In genomic region chr19:12006361-12006947, GRCm38 (mm10) we compare ENCODE assay signal across 8 mouse cellular contexts. TPM values are rescaled to one million over a fixed set of nuclear protein-coding genes. Genes with fewer than 3 reads are reported as not detected.
A peak's percentile ranks its signal among the peaks of the same experiment; 100 is the strongest.
DNase-seq lines count a peak whose midpoint lies in the region; ATAC-seq and TF ChIP-seq lines count a peak whose summit lies in the region.

No protein-coding gene starts in this region.

- peak overlapping the region; percentile 65 for H3K4me2 ChIP-seq in lung, postnatal 0 days (replicated peaks; ENCODE audit: low read depth, low read length)
- H3K4me2 ChIP-seq in embryonic facial prominence, embryonic 15.5 days (replicated peaks): peak overlapping the region; percentile 57
- H3K4me2 ChIP-seq in limb, embryonic 11.5 days (ENCODE audit: low read depth, severe bottlenecking): peak overlapping the region; percentile 58

- TF ChIP-seq POLR2A in olfactory bulb, adult 2 months (IDR thresholded peaks at IDR 0.05; ENCODE audit: insufficient read depth, low read depth, low read length): no peak

- peak overlapping the region; percentile 37 for H3K9ac ChIP-seq in lung, postnatal 0 days (replicated peaks; ENCODE audit: low read depth)
- peak overlapping the region; percentile 37 for H3K9ac ChIP-seq in embryonic facial prominence, embryonic 15.5 days
- H3K9ac ChIP-seq in limb, embryonic 11.5 days (ENCODE audit: low read length): 0 out of 2 replicates have a peak overlapping the region, but pooled peaks have one; percentile 17

- TF ChIP-seq EP300 in lung, postnatal 0 days (IDR thresholded peaks at IDR 0.05): no peak

- no peak for ATAC-seq in CD4-positive, CD25-positive, alpha-beta regulatory T cell, adult 4 months
- no peak for ATAC-seq in lung, postnatal 0 days
- no peak for ATAC-seq in embryonic facial prominence, embryonic 15.5 days (ENCODE audit: insufficient number of reproducible peaks, low FRiP score, low TSS enrichment, low read depth)
- ATAC-seq in limb, embryonic 11.5 days (ENCODE audit: insufficient number of reproducible peaks, low FRiP score, low TSS enrichment, low read depth): no peak

- WGBS in lung, postnatal 0 days: 6% methylated on average over 17 of the region's 17 CpGs
- WGBS in embryonic facial prominence, embryonic 15.5 days: 3% methylated on average over 17 of the region's 17 CpGs
- 1% methylated on average over 17 of the region's 17 CpGs for WGBS in limb, embryonic 11.5 days
- WGBS in olfactory bulb, adult 2 months: 15% methylated on average over 17 of the region's 17 CpGs

- peaks cover 4% of the 10 kb centered on the region; the same call in 1 of the 2 replicates for H3K4me1 ChIP-seq in lung, postnatal 0 days (ENCODE audit: insufficient read depth, low read depth, low read length)
- peaks cover 13% of the 10 kb centered on the region for H3K4me1 ChIP-seq in embryonic facial prominence, embryonic 15.5 days
- no peaks in the 10 kb centered on the region for H3K4me1 ChIP-seq in limb, embryonic 11.5 days (ENCODE audit: control insufficient read depth, insufficient read depth, low read length)
- H3K4me1 ChIP-seq in olfactory bulb, adult 2 months (ENCODE audit: control insufficient read depth, insufficient read depth, low read length): peaks cover 9% of the 10 kb centered on the region; the same call in 1 of the 2 replicates

- peak; percentile 10; the same call in 1 of the 2 replicates for TF ChIP-seq CTCF in lung, postnatal 0 days (IDR thresholded peaks at IDR 0.05)
- TF ChIP-seq CTCF in olfactory bulb, adult 2 months (IDR thresholded peaks at IDR 0.05; ENCODE audit: insufficient read depth, low read depth, low read length): no peak

- H3K36me3 ChIP-seq in lung, postnatal 0 days (ENCODE audit: insufficient read depth, low read length): no peaks in the 10 kb centered on the region
- H3K36me3 ChIP-seq in embryonic facial prominence, embryonic 15.5 days: no peaks in the 10 kb centered on the region
- H3K36me3 ChIP-seq in limb, embryonic 11.5 days (ENCODE audit: control insufficient read depth, insufficient read depth, low read length): no peaks in the 10 kb centered on the region

- H3K9me3 ChIP-seq in lung, postnatal 0 days (ENCODE audit: low read length): no peaks in the 10 kb centered on the region
- H3K9me3 ChIP-seq in embryonic facial prominence, embryonic 15.5 days (replicated peaks): no peaks in the 10 kb centered on the region
- H3K9me3 ChIP-seq in limb, embryonic 11.5 days (ENCODE audit: control insufficient read depth, low read length): no peaks in the 10 kb centered on the region

- peak; percentile 46 for DNase-seq in CD4-positive, CD25-positive, alpha-beta regulatory T cell, adult 2 months (ENCODE audit: low read depth, low spot score)
- no peak for DNase-seq in lung, postnatal 0 days (ENCODE audit: low spot score)
- DNase-seq in lung, postnatal 10 days: no peak
- peak; percentile 52 for DNase-seq in limb, embryonic 11.5 days (ENCODE audit: low spot score)
- DNase-seq in gastrocnemius, postnatal 4 days (ENCODE audit: low spot score in 2 of 2): no peak

- peak overlapping the region; percentile 66 for H3K4me3 ChIP-seq in lung, postnatal 0 days (ENCODE audit: low read depth, low read length)
- H3K4me3 ChIP-seq in embryonic facial prominence, embryonic 15.5 days (replicated peaks): peak overlapping the region; percentile 58
- peak overlapping the region; percentile 52 for H3K4me3 ChIP-seq in limb, embryonic 11.5 days (ENCODE audit: low read depth, low read length)
- H3K4me3 ChIP-seq in olfactory bulb, adult 2 months (ENCODE audit: insufficient read depth, low read depth, low read length): peak overlapping the region; percentile 56

- no peaks in the 10 kb centered on the region for H3K27me3 ChIP-seq in lung, postnatal 0 days (replicated peaks; ENCODE audit: insufficient read depth, low read length)
- H3K27me3 ChIP-seq in embryonic facial prominence, embryonic 15.5 days: no peaks in the 10 kb centered on the region
- H3K27me3 ChIP-seq in limb, embryonic 11.5 days (ENCODE audit: control insufficient read depth, insufficient read depth, low read length): no peaks in the 10 kb centered on the region

- peak overlapping the region; percentile 59 for H3K27ac ChIP-seq in lung, postnatal 0 days (ENCODE audit: low read length)
- peak overlapping the region; percentile 68; the same call in 1 of the 2 replicates for H3K27ac ChIP-seq in embryonic facial prominence, embryonic 15.5 days (replicated peaks)
- no peak overlapping the region for H3K27ac ChIP-seq in limb, embryonic 11.5 days (replicated peaks; ENCODE audit: low read depth, low read length)
- H3K27ac ChIP-seq in olfactory bulb, adult 2 months (ENCODE audit: insufficient read depth, low read depth, low read length): peak overlapping the region; percentile 54

RNA-seq across cellular contexts. Expression of gene Olfr1423, which starts 34.7 kb away (rescaled TPM):
- polyA plus RNA-seq in CD4-positive, CD25-positive, alpha-beta regulatory T cell, adult 4 months (2017; shearing (Covaris generic)): under 1 TPM in 1 of 2 experiments, not detected in 1; 0.05 TPM
- not detected in 2 replicates for polyA plus RNA-seq in lung, postnatal 0 days (2015; fragmentation: Nextera tagmentation; extraction: Ambion mirVana)
- polyA plus RNA-seq in embryonic facial prominence, embryonic 15.5 days (2015; fragmentation: Nextera tagmentation; extraction: Ambion mirVana): 0.04 TPM in 1 of 2 replicates, not detected in the other
- not detected in 2 replicates for polyA plus RNA-seq in limb, embryonic 11.5 days (2014; fragmentation: Nextera tagmentation; extraction: Ambion mirVana)
- not detected in 2 replicates for polyA plus RNA-seq in olfactory bulb, adult 2 months (2012; ENCODE audit: insufficient read depth, insufficient read length, low replicate concordance, missing spikeins)
- not detected for total RNA-seq in gastrocnemius, postnatal 4 days (2021)

RNA-seq across cellular contexts. Expression of gene Osbp, which starts 40.7 kb away (rescaled TPM):
- polyA plus RNA-seq in CD4-positive, CD25-positive, alpha-beta regulatory T cell, adult 4 months (2017; shearing (Covaris generic)): 1 to 10 TPM; 5.5 to 8.0 TPM
- 4.6 and 5.2 TPM in 2 replicates for polyA plus RNA-seq in lung, postnatal 0 days (2015; fragmentation: Nextera tagmentation; extraction: Ambion mirVana)
- polyA plus RNA-seq in embryonic facial prominence, embryonic 15.5 days (2015; fragmentation: Nextera tagmentation; extraction: Ambion mirVana): 4.5 and 5.4 TPM in 2 replicates
- polyA plus RNA-seq in limb, embryonic 11.5 days (2014; fragmentation: Nextera tagmentation; extraction: Ambion mirVana): 6.1 and 7.2 TPM in 2 replicates
- 158 TPM in 1 of 2 replicates, not detected in the other for polyA plus RNA-seq in olfactory bulb, adult 2 months (2012; ENCODE audit: insufficient read depth, insufficient read length, low replicate concordance, missing spikeins)
- total RNA-seq in gastrocnemius, postnatal 4 days (2021): 10 to 100 TPM; 80.6 to 85.0 TPM

RNA-seq across cellular contexts. Expression of gene Olfr1424, which starts 56.0 kb away (rescaled TPM):
- polyA plus RNA-seq in CD4-positive, CD25-positive, alpha-beta regulatory T cell, adult 4 months (2017; shearing (Covaris generic)): not detected
- polyA plus RNA-seq in lung, postnatal 0 days (2015; fragmentation: Nextera tagmentation; extraction: Ambion mirVana): not detected in 2 replicates
- not detected in 2 replicates for polyA plus RNA-seq in embryonic facial prominence, embryonic 15.5 days (2015; fragmentation: Nextera tagmentation; extraction: Ambion mirVana)
- polyA plus RNA-seq in limb, embryonic 11.5 days (2014; fragmentation: Nextera tagmentation; extraction: Ambion mirVana): not detected in 2 replicates
- not detected in 2 replicates for polyA plus RNA-seq in olfactory bulb, adult 2 months (2012; ENCODE audit: insufficient read depth, insufficient read length, low replicate concordance, missing spikeins)
- total RNA-seq in gastrocnemius, postnatal 4 days (2021): not detected

Comparison
In these comparisons a context has a peak if more than half of its experiments do, and no peak if none do; other contexts are left out.
1. DNase-seq: peak in CD4-positive, CD25-positive, alpha-beta regulatory T cell, adult 2 months (single experiment) and limb, embryonic 11.5 days (single experiment); none in lung, postnatal 0 days (single experiment), lung, postnatal 10 days (single experiment) and gastrocnemius, postnatal 4 days (0 of 2).
2. Peak in every context shown above with its lines, with median percentiles within 50 percentile points of each other: H3K4me2 ChIP-seq, H3K4me3 ChIP-seq and H3K9ac ChIP-seq.